Comparison of ENCODE assay signal across 14 mouse cellular contexts in the genomic region with DNA sequence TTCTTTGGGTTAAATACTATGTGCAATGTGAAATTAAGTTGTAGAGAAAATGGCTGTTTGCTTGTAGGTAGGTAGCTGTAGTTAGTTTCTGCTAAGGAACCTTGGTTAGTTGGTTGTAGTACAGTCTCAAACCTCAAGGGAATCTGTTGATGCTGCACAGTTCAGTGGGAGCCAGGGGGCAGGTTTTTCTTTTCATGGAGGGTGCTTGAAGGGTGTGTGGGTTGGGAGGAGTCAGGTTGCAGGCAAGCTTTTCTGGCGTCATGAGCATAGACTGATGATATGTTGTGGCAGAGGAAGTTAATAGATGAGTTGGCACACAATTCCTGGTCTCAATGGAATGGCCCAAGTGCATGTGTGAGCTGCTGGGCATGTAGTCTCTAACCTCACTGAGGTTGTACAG. TPM values are rescaled to one million over a fixed set of nuclear protein-coding genes. Genes with fewer than 3 reads are reported as not detected.
DNase-seq lines count a peak whose midpoint lies in the region; ATAC-seq and TF ChIP-seq lines count a peak whose summit lies in the region.
"Had no signal": no experiment of that assay in that cellular context is flagged by ENCODE, and none has a peak within 500 bp of the region (broad histone marks: within the 10 kb centered on the region; RNA-seq: fewer than 3 reads in every experiment).

No protein-coding gene starts in this region.

- WGBS in forebrain, postnatal 0 days: 28% methylated on average over 1 of the region's 1 CpGs
- WGBS in forebrain, embryonic 15.5 days: 29% methylated on average over 1 of the region's 1 CpGs
- WGBS in lung, adult 2 months: 7% methylated on average over 1 of the region's 1 CpGs
- 14% methylated on average over 1 of the region's 1 CpGs for WGBS in liver, embryonic 14.5 days (ENCODE audit: insufficient replicate concordance)
- WGBS in stomach, postnatal 0 days: 11% methylated on average over 1 of the region's 1 CpGs

- no peaks in the 10 kb centered on the region for H3K4me1 ChIP-seq in forebrain, postnatal 0 days (ENCODE audit: insufficient read depth)
- no peaks in the 10 kb centered on the region for H3K4me1 ChIP-seq in forebrain, embryonic 15.5 days
- H3K4me1 ChIP-seq in lung, adult 2 months (ENCODE audit: control insufficient read depth, insufficient read depth, low read length): no peaks in the 10 kb centered on the region; the same call in 1 of the 2 replicates
- H3K4me1 ChIP-seq in liver, embryonic 14.5 days (replicated peaks; ENCODE audit: control insufficient read depth in 2 of 2, insufficient read depth in 2 of 2, low read length in 1 of 2): peaks cover 4 to 6% of the 10 kb centered on the region in 2 experiments; a peak in 3 of 4 replicates
- H3K4me1 ChIP-seq in stomach, postnatal 0 days (replicated peaks; ENCODE audit: control insufficient read depth, insufficient read depth): no peaks in the 10 kb centered on the region
- H3K4me1 ChIP-seq: limb, embryonic 15.5 days; midbrain, embryonic 15.5 days had no signal

- DNase-seq in forebrain, postnatal 0 days: no peak
- peak; percentile 9 for DNase-seq in lung, postnatal 36 days
- no peak for DNase-seq in lung, adult 2 months
- DNase-seq in liver, embryonic 14.5 days (ENCODE audit: low read depth in 3 of 3, low spot score in 3 of 3): no peak
- DNase-seq in stomach, postnatal 0 days (ENCODE audit: low spot score): no peak
- DNase-seq in left cerebral cortex, adult 9 months (ENCODE audit: low spot score in 2 of 2): no peak
- DNase-seq in gastrocnemius, adult 18-20 months (ENCODE audit: low spot score): no peak
- DNase-seq: cerebellum, postnatal 25 days; gastrocnemius, postnatal 10 days; spleen, adult 18-20 months had no signal

- no peak for TF ChIP-seq POLR2A in lung, adult 2 months (IDR thresholded peaks at IDR 0.05; ENCODE audit: borderline replicate concordance, extremely low read depth, low read depth, low read length)

- H3K27me3 ChIP-seq in forebrain, postnatal 0 days (ENCODE audit: insufficient read depth, low read length): no peaks in the 10 kb centered on the region
- no peaks in the 10 kb centered on the region for H3K27me3 ChIP-seq in forebrain, embryonic 15.5 days
- no peaks in the 10 kb centered on the region for H3K27me3 ChIP-seq in liver, embryonic 14.5 days (ENCODE audit: control insufficient read depth, insufficient read depth, low read length)
- H3K27me3 ChIP-seq in stomach, postnatal 0 days (ENCODE audit: control insufficient read depth, insufficient read depth, low read length): no peaks in the 10 kb centered on the region
- H3K27me3 ChIP-seq: CH12.LX; limb, embryonic 15.5 days; midbrain, embryonic 15.5 days had no signal

- TF ChIP-seq EP300 in liver, embryonic 14.5 days (IDR thresholded peaks at IDR 0.05; ENCODE audit: low read depth): no peak
- no peak for TF ChIP-seq EP300 in stomach, postnatal 0 days (optimal IDR thresholded peaks at IDR 0.05)

- no peak overlapping the region for H3K4me2 ChIP-seq in forebrain, postnatal 0 days (ENCODE audit: low read depth)
- no peak overlapping the region for H3K4me2 ChIP-seq in forebrain, embryonic 15.5 days (replicated peaks)
- no peak overlapping the region for H3K4me2 ChIP-seq in liver, embryonic 14.5 days (ENCODE audit: low read depth)
- H3K4me2 ChIP-seq in stomach, postnatal 0 days (replicated peaks; ENCODE audit: low read depth): no peak overlapping the region
- H3K4me2 ChIP-seq: limb, embryonic 15.5 days; midbrain, embryonic 15.5 days had no signal

- no peaks in the 10 kb centered on the region for H3K9me3 ChIP-seq in forebrain, postnatal 0 days (ENCODE audit: low read length)
- H3K9me3 ChIP-seq in forebrain, embryonic 15.5 days: no peaks in the 10 kb centered on the region
- H3K9me3 ChIP-seq in liver, embryonic 14.5 days (ENCODE audit: control insufficient read depth, low read length): no peaks in the 10 kb centered on the region
- no peaks in the 10 kb centered on the region for H3K9me3 ChIP-seq in stomach, postnatal 0 days (ENCODE audit: control insufficient read depth, low read length)
- H3K9me3 ChIP-seq: limb, embryonic 15.5 days; midbrain, embryonic 15.5 days had no signal

- ATAC-seq in forebrain, postnatal 0 days: peak; percentile 38
- no peak for ATAC-seq in forebrain, embryonic 15.5 days (replicated peaks)
- peak; percentile 48; the same call in 1 of the 2 replicates for ATAC-seq in liver, embryonic 14.5 days (ENCODE audit: insufficient read depth)
- ATAC-seq in stomach, postnatal 0 days (ENCODE audit: low FRiP score, low TSS enrichment): no peak
- ATAC-seq: midbrain, embryonic 15.5 days had no signal

- TF ChIP-seq CTCF in forebrain, postnatal 0 days (IDR thresholded peaks at IDR 0.05; ENCODE audit: low read depth): no peak
- no peak for TF ChIP-seq CTCF in lung, adult 2 months (IDR thresholded peaks at IDR 0.05; ENCODE audit: insufficient read depth, low read length)
- TF ChIP-seq CTCF in liver, embryonic 14.5 days (IDR thresholded peaks at IDR 0.05; ENCODE audit: low read depth): peak; percentile 22; the same call in 1 of the 2 replicates
- peak; percentile 30; the same call in 1 of the 2 replicates for TF ChIP-seq CTCF in stomach, postnatal 0 days (IDR thresholded peaks at IDR 0.05; ENCODE audit: low read depth)

- H3K4me3 ChIP-seq in forebrain, postnatal 0 days (ENCODE audit: low read depth, low read length): no peak overlapping the region
- no peak overlapping the region for H3K4me3 ChIP-seq in forebrain, embryonic 15.5 days
- H3K4me3 ChIP-seq in lung, adult 2 months (replicated peaks; ENCODE audit: extremely low read depth, low read depth, low read length): no peak overlapping the region
- no peak overlapping the region for H3K4me3 ChIP-seq in liver, embryonic 14.5 days (ENCODE audit: insufficient read depth in 1 of 2, low read depth in 2 of 2, low read length in 2 of 2)
- H3K4me3 ChIP-seq in stomach, postnatal 0 days (ENCODE audit: low read depth, low read length): no peak overlapping the region
- H3K4me3 ChIP-seq: limb, embryonic 15.5 days; midbrain, embryonic 15.5 days had no signal

- no peak overlapping the region for H3K27ac ChIP-seq in forebrain, postnatal 0 days (ENCODE audit: low read depth, low read length)
- H3K27ac ChIP-seq in forebrain, embryonic 15.5 days (replicated peaks): no peak overlapping the region
- H3K27ac ChIP-seq in liver, embryonic 14.5 days: no peak overlapping the region
- no peak overlapping the region for H3K27ac ChIP-seq in stomach, postnatal 0 days (replicated peaks)
- H3K27ac ChIP-seq: limb, embryonic 15.5 days; midbrain, embryonic 15.5 days had no signal

- H3K36me3 ChIP-seq in forebrain, postnatal 0 days (ENCODE audit: insufficient read depth): no peaks in the 10 kb centered on the region
- H3K36me3 ChIP-seq in forebrain, embryonic 15.5 days: peaks cover 13% of the 10 kb centered on the region
- no peaks in the 10 kb centered on the region for H3K36me3 ChIP-seq in liver, embryonic 14.5 days (replicated peaks; ENCODE audit: control insufficient read depth, insufficient read depth, low read depth)
- 0 out of 2 replicates have a peak, but pooled peaks cover 2% of the 10 kb centered on the region for H3K36me3 ChIP-seq in stomach, postnatal 0 days (ENCODE audit: control insufficient read depth, insufficient read depth, low read length)

- H3K9ac ChIP-seq in forebrain, postnatal 0 days: no peak overlapping the region
- no peak overlapping the region for H3K9ac ChIP-seq in forebrain, embryonic 15.5 days (replicated peaks)
- no peak overlapping the region; the same call in 1 of the 2 replicates for H3K9ac ChIP-seq in liver, embryonic 14.5 days (replicated peaks)
- no peak overlapping the region for H3K9ac ChIP-seq in stomach, postnatal 0 days (ENCODE audit: low read length)
- H3K9ac ChIP-seq: limb, embryonic 15.5 days; midbrain, embryonic 15.5 days had no signal

RNA-seq across cellular contexts. Expression of a gene that starts 9.4 kb away (rescaled TPM):
- 146 and 150 TPM in 2 replicates for total RNA-seq in forebrain, postnatal 0 days (2014; rRNA removed)
- polyA plus RNA-seq in forebrain, postnatal 0 days (2015; fragmentation: Nextera tagmentation; extraction: Ambion mirVana): 76.0 and 102 TPM in 2 replicates
- 80.7 and 86.1 TPM in 2 replicates for polyA plus RNA-seq in forebrain, embryonic 15.5 days (2015; fragmentation: Nextera tagmentation; extraction: Ambion mirVana)
- polyA plus RNA-seq in lung, adult 2 months (2012; rRNA removed): 4.4 and 4.9 TPM in 2 replicates
- polyA plus RNA-seq in liver, embryonic 14.5 days (2012; rRNA removed): 4.9 and 7.1 TPM in 2 replicates
- 13.5 and 14.6 TPM in 2 replicates for polyA plus RNA-seq in liver, embryonic 14.5 days (2014; fragmentation: Nextera tagmentation; extraction: Ambion mirVana)
- 9.6 and 9.8 TPM in 2 replicates for polyA plus RNA-seq in stomach, postnatal 0 days (2015; fragmentation: Nextera tagmentation; extraction: Ambion mirVana)
- total RNA-seq in gastrocnemius, adult 18-20 months (2021): 10 to 100 TPM in 1 of 2 experiments, 1 to 10 TPM in 1; 9.9 to 10.6 TPM

RNA-seq across cellular contexts. Expression of a gene that starts 19.8 kb away (rescaled TPM):
- total RNA-seq in forebrain, postnatal 0 days (2014; rRNA removed): 9.7 and 11.8 TPM in 2 replicates
- polyA plus RNA-seq in forebrain, postnatal 0 days (2015; fragmentation: Nextera tagmentation; extraction: Ambion mirVana): 9.0 and 9.6 TPM in 2 replicates
- polyA plus RNA-seq in forebrain, embryonic 15.5 days (2015; fragmentation: Nextera tagmentation; extraction: Ambion mirVana): 9.2 and 10.8 TPM in 2 replicates
- polyA plus RNA-seq in lung, adult 2 months (2012; rRNA removed): 7.3 and 8.4 TPM in 2 replicates
- 3.5 and 4.7 TPM in 2 replicates for polyA plus RNA-seq in liver, embryonic 14.5 days (2012; rRNA removed)
- polyA plus RNA-seq in liver, embryonic 14.5 days (2014; fragmentation: Nextera tagmentation; extraction: Ambion mirVana): 6.9 and 7.6 TPM in 2 replicates
- 16.2 and 16.3 TPM in 2 replicates for polyA plus RNA-seq in stomach, postnatal 0 days (2015; fragmentation: Nextera tagmentation; extraction: Ambion mirVana)
- total RNA-seq in gastrocnemius, adult 18-20 months (2021): 10 to 100 TPM; 11.3 to 11.6 TPM

Comparison
In these comparisons a context has a peak if more than half of its experiments do, and no peak if none do; other contexts are left out.
1. ATAC-seq: peak in forebrain, postnatal 0 days (single experiment) and liver, embryonic 14.5 days (single experiment); none in forebrain, embryonic 15.5 days (single experiment) and stomach, postnatal 0 days (single experiment).
2. CTCF ChIP-seq: peak in liver, embryonic 14.5 days (single experiment) and stomach, postnatal 0 days (single experiment); none in forebrain, postnatal 0 days (single experiment) and lung, adult 2 months (single experiment).